ENCODE assay signal across 8 mouse cellular contexts in the genomic region with DNA sequence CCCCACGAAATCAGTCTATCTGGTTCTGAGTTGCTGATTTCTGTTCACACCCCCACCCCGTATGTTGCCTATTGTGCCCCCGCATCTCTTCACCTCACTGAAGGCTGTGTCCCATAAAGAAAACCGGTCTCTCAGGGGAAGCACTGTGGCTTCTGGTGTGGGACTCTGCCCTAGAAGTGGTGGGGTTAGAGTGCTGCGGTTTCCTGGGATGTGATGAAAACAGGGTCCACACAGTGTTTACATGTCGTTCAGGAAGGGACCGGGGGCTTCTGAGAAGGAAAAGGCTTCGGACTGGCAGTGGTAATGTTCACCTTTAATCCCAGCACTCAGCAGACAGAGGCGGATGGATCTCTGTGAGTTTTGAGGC.
DNase-seq lines count a peak whose midpoint lies in the region; ATAC-seq and TF ChIP-seq lines count a peak whose summit lies in the region.

No protein-coding gene starts in this region.

- peak overlapping the region; percentile 51 for H3K4me2 ChIP-seq in heart, postnatal 0 days (ENCODE audit: low read depth, low read length)
- H3K4me2 ChIP-seq in forebrain, embryonic 16.5 days (ENCODE audit: low read length) = peak overlapping the region; percentile 34; the same call in 1 of the 2 replicates

- H3K4me3 ChIP-seq in heart, postnatal 0 days (ENCODE audit: low read depth, low read length) = 0 out of 2 replicates have a peak overlapping the region, but pooled peaks have one; percentile 6
- H3K4me3 ChIP-seq in brown adipose tissue, adult 24 weeks (ENCODE audit: insufficient read depth, low read depth, low read length) = no peak overlapping the region
- no peak overlapping the region for H3K4me3 ChIP-seq in forebrain, embryonic 16.5 days (replicated peaks; ENCODE audit: low read length)
- no peak overlapping the region for H3K4me3 ChIP-seq in midbrain, embryonic 10.5 days

- no peak overlapping the region for H3K9ac ChIP-seq in heart, postnatal 0 days (replicated peaks; ENCODE audit: low read depth, low read length)
- H3K9ac ChIP-seq in forebrain, embryonic 16.5 days (replicated peaks; ENCODE audit: low read depth, low read length) = no peak overlapping the region; the same call in 1 of the 2 replicates

- TF ChIP-seq CTCF in heart, postnatal 0 days (IDR thresholded peaks at IDR 0.05; ENCODE audit: low read depth) = no peak

- DNase-seq in heart, postnatal 0 days (ENCODE audit: low spot score) = no peak
- no peak for DNase-seq in heart, adult 8-10 months (ENCODE audit: low spot score)
- peak; percentile 16 for DNase-seq in midbrain, embryonic 10.5 days (ENCODE audit: low spot score)
- no peak for DNase-seq in gastrocnemius, postnatal 36 days
- no peak for DNase-seq in lung, postnatal 4 days

- no peak for ATAC-seq in heart, postnatal 0 days (ENCODE audit: insufficient read depth, low read depth)
- ATAC-seq in forebrain, embryonic 16.5 days = peak; percentile 57
- no peak for ATAC-seq in CD4-positive, CD25-positive, alpha-beta regulatory T cell, adult 4 months

- H3K4me1 ChIP-seq in heart, postnatal 0 days (ENCODE audit: control insufficient read depth, insufficient read depth) = peaks cover 10% of the 10 kb centered on the region
- H3K4me1 ChIP-seq in brown adipose tissue, adult 24 weeks (ENCODE audit: control insufficient read depth, insufficient read depth, insufficient read length, low read length) = peaks cover 6% of the 10 kb centered on the region; the same call in 1 of the 2 replicates
- peaks cover 9% of the 10 kb centered on the region for H3K4me1 ChIP-seq in forebrain, embryonic 16.5 days (replicated peaks; ENCODE audit: control insufficient read depth, insufficient read depth, low read length)
- H3K4me1 ChIP-seq in midbrain, embryonic 10.5 days = peaks cover 16% of the 10 kb centered on the region

- no peak for TF ChIP-seq EP300 in heart, postnatal 0 days (IDR thresholded peaks at IDR 0.05; ENCODE audit: low read depth)

- H3K27ac ChIP-seq in heart, postnatal 0 days (ENCODE audit: low read depth) = no peak overlapping the region
- peak overlapping the region; percentile 52; the same call in 1 of the 2 replicates for H3K27ac ChIP-seq in brown adipose tissue, adult 24 weeks (replicated peaks; ENCODE audit: low read depth, low read length)
- peak overlapping the region; percentile 63 for H3K27ac ChIP-seq in forebrain, embryonic 16.5 days (ENCODE audit: low read length)
- peak overlapping the region; percentile 86 for H3K27ac ChIP-seq in midbrain, embryonic 10.5 days (replicated peaks)

- H3K36me3 ChIP-seq in heart, postnatal 0 days (replicated peaks; ENCODE audit: control insufficient read depth, insufficient read depth, low read length) = no peaks in the 10 kb centered on the region
- H3K36me3 ChIP-seq in forebrain, embryonic 16.5 days (ENCODE audit: control insufficient read depth, insufficient read depth) = no peaks in the 10 kb centered on the region
- no peaks in the 10 kb centered on the region for H3K36me3 ChIP-seq in midbrain, embryonic 10.5 days

- H3K27me3 ChIP-seq in heart, postnatal 0 days (ENCODE audit: control insufficient read depth, insufficient read depth, low read length) = no peaks in the 10 kb centered on the region
- H3K27me3 ChIP-seq in forebrain, embryonic 16.5 days (replicated peaks; ENCODE audit: control insufficient read depth, insufficient read depth, low read length) = no peaks in the 10 kb centered on the region
- H3K27me3 ChIP-seq in midbrain, embryonic 10.5 days (ENCODE audit: low read depth, poor library complexity, severe bottlenecking) = no peaks in the 10 kb centered on the region

- intact Hi-C loops in gastrocnemius, postnatal 36 days (cut with DNase I) = no loop called here

- WGBS in heart, postnatal 0 days = 48% methylated on average over 9 of the region's 9 CpGs
- 50% methylated on average over 9 of the region's 9 CpGs for WGBS in forebrain, embryonic 16.5 days
- WGBS in midbrain, embryonic 10.5 days = 62% methylated on average over 9 of the region's 9 CpGs

- H3K9me3 ChIP-seq in heart, postnatal 0 days (replicated peaks; ENCODE audit: control insufficient read depth, low read length) = no peaks in the 10 kb centered on the region
- no peaks in the 10 kb centered on the region for H3K9me3 ChIP-seq in forebrain, embryonic 16.5 days (ENCODE audit: control insufficient read depth, low read length)
- H3K9me3 ChIP-seq in midbrain, embryonic 10.5 days (replicated peaks) = no peaks in the 10 kb centered on the region
